Mouse (Mus musculus): ENCODE data around the gene Actr1b. TPM values are rescaled to one million over a fixed set of nuclear protein-coding genes. Genes with fewer than 3 reads are reported as not detected.

The Actr1b gene
- polyA plus RNA-seq (2015; fragmentation: Nextera tagmentation; extraction: Ambion mirVana), result 60.5 and 62.2 TPM in 2 replicates

DNA sequence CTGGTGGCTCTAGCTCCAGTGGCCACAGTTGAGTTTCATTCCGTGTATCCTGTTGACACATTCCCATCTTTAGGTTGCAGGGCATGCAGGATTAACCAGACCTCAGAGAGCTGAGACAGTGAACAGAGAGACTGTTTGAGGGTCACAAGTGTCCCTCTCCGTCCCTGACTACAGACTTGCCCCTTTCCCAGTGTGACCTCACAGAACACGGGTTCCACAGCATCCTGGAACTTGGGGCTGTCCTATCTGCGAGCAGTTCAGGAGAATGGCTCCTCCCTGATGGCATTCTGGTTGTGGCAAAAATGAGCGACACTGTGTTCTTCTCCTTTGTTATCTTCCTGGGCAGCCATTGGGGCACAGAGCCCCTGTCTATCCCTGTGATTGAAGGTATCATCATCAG lies at the start of gene Actr1b:
TSS of gene Actr1b (minus strand) at position 112 of the 400 bp plus-strand sequence.
- Histone ChIP-seq H3K27me3 (ENCODE audit: control insufficient read depth, insufficient read depth, low read length) (no peaks in the 10 kb centered on the region), H3K9me3 (ENCODE audit: control insufficient read depth, low read length) (no peaks in the 10 kb centered on the region), H3K36me3 (ENCODE audit: control insufficient read depth, insufficient read depth, low read length) (no peaks in the 10 kb centered on the region), H3K27ac (replicated peaks) (no peak within 1 kb of the TSS), H3K9ac (ENCODE audit: low read length) (no peak within 1 kb of the TSS), H3K4me3 (ENCODE audit: low read depth, low read length) (no peak within 1 kb of the TSS), H3K4me2 (replicated peaks; ENCODE audit: low read depth) (no peak within 1 kb of the TSS), H3K4me1 (replicated peaks; ENCODE audit: control insufficient read depth, insufficient read depth) (no peaks in the 10 kb centered on the region)
- DNase-seq (ENCODE audit: low spot score), result no peak
- TF ChIP-seq EP300 (optimal IDR thresholded peaks at IDR 0.05) (no peak), CTCF (IDR thresholded peaks at IDR 0.05; ENCODE audit: low read depth) (no peak)
- ATAC-seq (ENCODE audit: low FRiP score, low TSS enrichment), result no peak
- 70% methylated on average over 5 of the region's 5 CpGs for WGBS

DNA sequence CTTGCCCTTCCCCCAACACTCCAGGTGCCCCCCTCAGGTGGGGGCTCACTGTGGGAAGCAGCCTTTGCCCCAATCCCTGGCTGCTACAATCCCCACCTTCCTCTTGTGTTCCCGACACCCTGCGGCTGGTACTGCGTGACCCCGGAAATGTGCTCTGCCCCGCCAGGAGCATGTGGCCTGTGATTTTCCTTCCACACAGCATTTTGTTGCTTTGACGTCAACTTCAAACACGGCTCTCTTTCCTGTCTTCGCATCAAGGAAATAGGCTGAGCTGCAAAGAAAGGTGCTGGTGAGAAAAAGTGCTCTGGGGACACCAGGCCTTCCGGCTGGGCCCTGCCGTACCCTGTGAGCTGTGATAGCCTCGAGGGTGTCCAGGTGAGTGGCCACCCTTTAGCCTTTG lies 47.3 kb upstream of the Actr1b start, which contains the start of gene Zap70:
TSS of gene Zap70 (plus strand) at position 231 of the 400 bp plus-strand sequence.
- Histone ChIP-seq H3K4me3 (ENCODE audit: low read depth, low read length) (no peak within 1 kb of the TSS), H3K4me1 (replicated peaks; ENCODE audit: control insufficient read depth, insufficient read depth) (no peaks in the 10 kb centered on the region), H3K9ac (ENCODE audit: low read length) (no peak within 1 kb of the TSS), H3K4me2 (replicated peaks; ENCODE audit: low read depth) (no peak within 1 kb of the TSS), H3K36me3 (ENCODE audit: control insufficient read depth, insufficient read depth, low read length) (no peaks in the 10 kb centered on the region), H3K27ac (replicated peaks) (no peak within 1 kb of the TSS), H3K9me3 (ENCODE audit: control insufficient read depth, low read length) (no peaks in the 10 kb centered on the region), H3K27me3 (ENCODE audit: control insufficient read depth, insufficient read depth, low read length) (no peaks in the 10 kb centered on the region)
- TF ChIP-seq CTCF (IDR thresholded peaks at IDR 0.05; ENCODE audit: low read depth) (no peak), EP300 (optimal IDR thresholded peaks at IDR 0.05) (no peak)
- WGBS, result 81% methylated on average over 11 of the region's 11 CpGs
- DNase-seq (ENCODE audit: low spot score) (no peak), ATAC-seq (ENCODE audit: low FRiP score, low TSS enrichment) (no peak)

DNA sequence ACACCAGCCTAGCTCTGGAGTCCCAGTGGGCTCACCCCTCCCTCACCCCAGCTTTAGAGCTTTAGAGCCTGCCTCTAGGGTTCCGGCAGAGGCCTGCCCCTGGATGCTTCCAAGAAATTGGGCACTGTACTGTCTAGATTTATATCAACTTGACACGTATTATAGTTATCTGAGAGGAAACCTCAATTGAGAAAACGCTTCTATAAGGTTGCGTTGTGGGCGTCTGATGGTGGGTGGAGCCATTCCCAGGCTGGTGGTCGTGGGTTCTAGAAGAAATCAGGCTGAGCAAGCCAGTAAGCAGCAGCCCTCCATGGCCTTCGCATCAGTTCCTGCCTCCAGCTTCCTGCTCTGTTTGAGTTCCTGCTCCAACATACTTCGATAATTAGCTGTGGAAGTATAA lies 46.8 kb upstream of the Actr1b start:
- H3K4me2 ChIP-seq (replicated peaks; ENCODE audit: low read depth), result no peak overlapping the region
- no peaks in the 10 kb centered on the region for H3K27me3 ChIP-seq (ENCODE audit: control insufficient read depth, insufficient read depth, low read length)
- ATAC-seq (ENCODE audit: low FRiP score, low TSS enrichment) (no peak), DNase-seq (ENCODE audit: low spot score) (no peak)
- TF ChIP-seq EP300 (optimal IDR thresholded peaks at IDR 0.05) (no peak), CTCF (IDR thresholded peaks at IDR 0.05; ENCODE audit: low read depth) (no peak)
- H3K9ac ChIP-seq (ENCODE audit: low read length), result no peak overlapping the region
- 84% methylated on average over 8 of the region's 8 CpGs for WGBS
- no peak overlapping the region for H3K4me3 ChIP-seq (ENCODE audit: low read depth, low read length)
- no peaks in the 10 kb centered on the region for H3K4me1 ChIP-seq (replicated peaks; ENCODE audit: control insufficient read depth, insufficient read depth)
- no peaks in the 10 kb centered on the region for H3K9me3 ChIP-seq (ENCODE audit: control insufficient read depth, low read length)
- H3K36me3 ChIP-seq (ENCODE audit: control insufficient read depth, insufficient read depth, low read length), result no peaks in the 10 kb centered on the region
- no peak overlapping the region for H3K27ac ChIP-seq (replicated peaks)

DNA sequence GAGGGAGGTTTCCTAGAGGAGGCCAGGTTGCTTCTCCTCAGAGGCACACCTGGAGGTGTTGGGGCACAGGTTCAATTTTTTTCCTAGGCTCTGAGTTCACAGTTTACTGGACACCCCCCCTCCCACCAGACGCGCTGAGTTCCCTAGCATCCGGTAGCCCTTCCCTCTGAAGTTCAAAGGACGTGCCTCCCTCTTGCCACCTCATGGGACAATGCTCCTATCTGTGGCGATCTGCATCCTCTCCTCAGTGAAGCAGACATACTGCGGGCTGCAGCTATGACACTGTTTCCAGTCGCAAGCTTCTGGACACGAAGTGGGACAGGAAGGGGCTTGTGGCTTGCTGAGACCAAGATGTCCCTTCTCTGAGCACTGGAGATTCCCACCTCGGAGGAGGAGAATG lies 46.2 kb upstream of the Actr1b start:
- Histone ChIP-seq H3K27ac (replicated peaks) (no peak overlapping the region), H3K4me2 (replicated peaks; ENCODE audit: low read depth) (no peak overlapping the region), H3K4me3 (ENCODE audit: low read depth, low read length) (no peak overlapping the region), H3K9ac (ENCODE audit: low read length) (no peak overlapping the region), H3K36me3 (ENCODE audit: control insufficient read depth, insufficient read depth, low read length) (no peaks in the 10 kb centered on the region), H3K9me3 (ENCODE audit: control insufficient read depth, low read length) (no peaks in the 10 kb centered on the region), H3K4me1 (replicated peaks; ENCODE audit: control insufficient read depth, insufficient read depth) (no peaks in the 10 kb centered on the region), H3K27me3 (ENCODE audit: control insufficient read depth, insufficient read depth, low read length) (no peaks in the 10 kb centered on the region)
- DNase-seq (ENCODE audit: low spot score) (no peak), ATAC-seq (ENCODE audit: low FRiP score, low TSS enrichment) (no peak)
- 77% methylated on average over 9 of the region's 9 CpGs for WGBS
- TF ChIP-seq CTCF (IDR thresholded peaks at IDR 0.05; ENCODE audit: low read depth), result no peak
- no peak for TF ChIP-seq EP300 (optimal IDR thresholded peaks at IDR 0.05)

DNA sequence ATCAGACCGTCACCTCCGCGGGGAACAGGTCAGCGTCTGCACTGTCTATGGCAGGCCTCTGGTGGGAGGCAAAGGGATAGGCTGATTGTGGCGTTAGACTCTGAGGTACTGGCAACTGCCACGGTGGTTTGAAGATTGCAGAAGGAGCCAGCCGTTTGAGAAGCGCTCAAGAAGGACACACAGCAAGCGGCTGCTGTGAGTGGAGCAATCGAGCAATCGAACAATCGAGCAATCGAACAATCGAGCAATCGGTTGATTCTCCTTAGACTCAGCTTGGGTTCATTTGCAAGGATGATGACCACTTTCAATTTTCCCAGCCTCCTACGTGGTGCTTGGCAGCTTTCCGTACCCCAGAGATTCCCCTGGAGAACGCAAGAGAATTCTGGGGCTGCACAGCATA lies 44.9 kb upstream of the Actr1b start:
- Histone ChIP-seq H3K4me2 (replicated peaks; ENCODE audit: low read depth) (no peak overlapping the region), H3K27me3 (ENCODE audit: control insufficient read depth, insufficient read depth, low read length) (no peaks in the 10 kb centered on the region), H3K4me3 (ENCODE audit: low read depth, low read length) (no peak overlapping the region), H3K4me1 (replicated peaks; ENCODE audit: control insufficient read depth, insufficient read depth) (no peaks in the 10 kb centered on the region), H3K9ac (ENCODE audit: low read length) (no peak overlapping the region), H3K36me3 (ENCODE audit: control insufficient read depth, insufficient read depth, low read length) (no peaks in the 10 kb centered on the region), H3K27ac (replicated peaks) (no peak overlapping the region), H3K9me3 (ENCODE audit: control insufficient read depth, low read length) (no peaks in the 10 kb centered on the region)
- DNase-seq (ENCODE audit: low spot score) (no peak), ATAC-seq (ENCODE audit: low FRiP score, low TSS enrichment) (no peak)
- TF ChIP-seq CTCF (IDR thresholded peaks at IDR 0.05; ENCODE audit: low read depth) (no peak), EP300 (optimal IDR thresholded peaks at IDR 0.05) (no peak)
- 88% methylated on average over 18 of the region's 18 CpGs for WGBS

DNA sequence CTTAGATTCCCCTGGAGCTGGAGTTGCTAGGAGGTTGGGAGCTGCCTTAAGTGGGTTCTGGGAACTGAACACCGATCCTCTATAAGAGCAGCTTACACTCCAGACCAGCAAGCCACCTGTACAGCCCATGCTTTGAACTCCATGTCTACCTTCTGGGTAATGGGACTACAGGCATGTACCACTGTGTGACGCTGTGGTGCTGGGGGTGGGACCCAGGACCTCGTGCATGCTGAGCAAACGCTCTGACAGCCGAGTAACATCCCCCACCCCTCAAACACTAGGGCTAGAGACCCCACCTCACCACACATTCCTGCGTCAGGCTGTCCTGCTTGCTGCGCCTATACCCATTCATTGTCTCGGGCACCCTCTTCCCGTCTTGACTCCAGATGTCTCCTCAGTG lies 44.3 kb upstream of the Actr1b start:
- DNase-seq (ENCODE audit: low spot score) (no peak), ATAC-seq (ENCODE audit: low FRiP score, low TSS enrichment) (no peak)
- Histone ChIP-seq H3K9ac (ENCODE audit: low read length) (no peak overlapping the region), H3K27ac (replicated peaks) (no peak overlapping the region), H3K4me2 (replicated peaks; ENCODE audit: low read depth) (no peak overlapping the region), H3K4me1 (replicated peaks; ENCODE audit: control insufficient read depth, insufficient read depth) (no peaks in the 10 kb centered on the region), H3K4me3 (ENCODE audit: low read depth, low read length) (no peak overlapping the region), H3K27me3 (ENCODE audit: control insufficient read depth, insufficient read depth, low read length) (no peaks in the 10 kb centered on the region), H3K9me3 (ENCODE audit: control insufficient read depth, low read length) (no peaks in the 10 kb centered on the region), H3K36me3 (ENCODE audit: control insufficient read depth, insufficient read depth, low read length) (no peaks in the 10 kb centered on the region)
- WGBS, result 78% methylated on average over 9 of the region's 9 CpGs
- no peak for TF ChIP-seq CTCF (IDR thresholded peaks at IDR 0.05; ENCODE audit: low read depth)
- TF ChIP-seq EP300 (optimal IDR thresholded peaks at IDR 0.05), result no peak
